Mouse (Mus musculus) liver, adult 2 months (tissue): Measurements from ENCODE around the gene Gm11492. TPM values are rescaled to one million over a fixed set of nuclear protein-coding genes. Genes with fewer than 3 reads are reported as not detected.

ENCODE experiments used
- DNase-seq: peaks from one replicate; pipeline ENCODE4 v3.0.0-alpha.2; 2011; ENCODE audit warnings: low read depth, low spot score; ENCODE audit errors: extremely low read depth
- H3K27ac ChIP-seq: fragments of 200-500 bp; replicated peaks from 2 replicates; pipeline ENCODE4 v1.5.1; 2012; ENCODE audit warnings: low read depth, mild to moderate bottlenecking, control low read depth, inconsistent platforms, low read length; ENCODE audit not compliant: insufficient read depth
- H3K27me3 ChIP-seq: fragments of 200-500 bp; 2 replicates; pipeline ENCODE4 v1.6.1; 2012; ENCODE audit warnings: mild to moderate bottlenecking, moderate library complexity, low read length, inconsistent platforms; ENCODE audit not compliant: control insufficient read depth, insufficient read depth
- H3K36me3 ChIP-seq: fragments of 200-500 bp; 2 replicates; pipeline ENCODE4 v1.6.1; 2012; ENCODE audit warnings: low read length, inconsistent platforms; ENCODE audit not compliant: control insufficient read depth, insufficient read depth
- H3K4me1 ChIP-seq: fragments of 200-500 bp; 2 replicates; pipeline ENCODE4 v1.6.1; 2011; ENCODE audit warnings: low read length; ENCODE audit not compliant: control insufficient read depth, insufficient read depth
- H3K4me3 ChIP-seq: fragments of 200-500 bp; 2 replicates; pipeline ENCODE4 v1.5.1; 2011; ENCODE audit warnings: low read depth, mild to moderate bottlenecking, control low read depth, low read length, moderate library complexity; ENCODE audit not compliant: insufficient read depth
- H3K79me2 ChIP-seq: fragments of 200-500 bp; 2 replicates; pipeline ENCODE4 v1.6.1; 2012; ENCODE audit warnings: inconsistent platforms, mild to moderate bottlenecking, low read length, moderate library complexity; ENCODE audit not compliant: control insufficient read depth, insufficient read depth
- H3K9ac ChIP-seq: fragments of 200-500 bp; 2 replicates; pipeline ENCODE4 v1.6.1; 2012; ENCODE audit warnings: low read depth, mild to moderate bottlenecking, control low read depth, inconsistent platforms, low read length
- CTCF ChIP-seq: fragments of 200-500 bp; IDR thresholded peaks from 2 replicates; pipeline ENCODE4 v1.5.1; 2011; ENCODE audit warnings: low read depth, low read length, control low read depth
- POLR2A ChIP-seq: fragments of 200-500 bp; IDR thresholded peaks from 2 replicates; pipeline ENCODE4 v1.6.1; 2011; ENCODE audit warnings: low read length, control low read depth; ENCODE audit not compliant: insufficient read depth; ENCODE audit errors: extremely low read depth
- WGBS: fragments of 180-500 bp; shearing (Covaris S2); methylation state at CpG from one replicate; pipeline ENCODE4 v1.1.7; 2018; 5-methylcytosine and 5-hydroxymethylcytosine counted together
- polyA plus RNA-seq: library from polyadenylated mRNA; depleted of rRNA; stranded (reverse); fragments of >200 nt; gene quantifications from 2 replicates; pipeline ENCODE4 v1.2.3, GENCODE M21; 2012
- total RNA-seq: library from RNA; depleted of rRNA; stranded (reverse); fragments of >200 nt; gene quantifications from 2 replicates; pipeline ENCODE4 v1.2.3, GENCODE M21; 2014

The Gm11492 gene
- total and polyA plus RNA-seq, 2 experiments = 0.04 TPM; not detected in 1

DNA sequence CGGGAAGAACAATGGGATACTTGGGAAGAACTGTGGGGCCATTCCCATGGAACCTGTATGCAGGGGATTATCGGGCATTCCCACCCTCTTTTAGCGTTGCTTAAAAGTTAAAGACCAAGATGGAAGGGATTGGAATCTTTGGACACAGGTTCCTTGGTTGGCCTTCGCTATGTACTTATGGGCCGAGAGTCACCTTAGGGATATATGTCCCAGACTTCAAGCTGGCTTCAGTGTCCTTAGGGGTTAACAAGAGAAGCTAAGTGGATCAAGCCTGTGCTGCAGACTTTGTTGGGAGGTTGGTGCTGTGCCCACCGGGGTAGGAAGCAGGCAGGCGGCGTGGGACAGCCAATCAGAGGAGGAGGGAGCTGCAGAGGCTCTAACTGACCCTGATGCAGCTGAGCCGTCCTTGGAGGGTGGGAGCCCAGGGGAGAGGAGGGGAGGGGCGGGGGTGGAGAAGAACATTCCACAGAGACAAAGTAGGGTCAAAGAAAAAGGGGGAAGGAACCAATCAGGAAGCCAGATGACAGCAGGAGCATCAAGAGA lies 14.2 kb downstream of the Gm11492 start:
- H3K36me3 ChIP-seq = no peaks in the 10 kb centered on the region
- no peak overlapping the region for H3K27ac ChIP-seq
- WGBS = 71% methylated on average over 10 of the region's 10 CpGs
- H3K9ac ChIP-seq = no peak overlapping the region
- H3K4me3 ChIP-seq = peak overlapping the region; percentile 11; the same call in 1 of the 2 replicates
- no peaks in the 10 kb centered on the region for H3K27me3 ChIP-seq
- H3K79me2 ChIP-seq = no peaks in the 10 kb centered on the region
- no peak for DNase-seq
- TF ChIP-seq POLR2A = no peak
- TF ChIP-seq CTCF = no peak
- peaks cover 4% of the 10 kb centered on the region; the same call in 1 of the 2 replicates for H3K4me1 ChIP-seq

GRCm38 (mm10) chr11:87581161-87581865 lies 14.9 kb downstream of the Gm11492 start:
- H3K79me2 ChIP-seq = no peaks in the 10 kb centered on the region
- peaks cover 6% of the 10 kb centered on the region; the same call in 1 of the 2 replicates for H3K4me1 ChIP-seq
- DNase-seq = no peak
- H3K4me3 ChIP-seq = no peak overlapping the region; the same call in 1 of the 2 replicates
- H3K27ac ChIP-seq = no peak overlapping the region; the same call in 1 of the 2 replicates
- no peaks in the 10 kb centered on the region for H3K36me3 ChIP-seq
- 85% methylated on average over 12 of the region's 12 CpGs for WGBS
- H3K27me3 ChIP-seq = no peaks in the 10 kb centered on the region
- H3K9ac ChIP-seq = no peak overlapping the region; the same call in 1 of the 2 replicates
- TF ChIP-seq CTCF (no peak), POLR2A (no peak)

DNA sequence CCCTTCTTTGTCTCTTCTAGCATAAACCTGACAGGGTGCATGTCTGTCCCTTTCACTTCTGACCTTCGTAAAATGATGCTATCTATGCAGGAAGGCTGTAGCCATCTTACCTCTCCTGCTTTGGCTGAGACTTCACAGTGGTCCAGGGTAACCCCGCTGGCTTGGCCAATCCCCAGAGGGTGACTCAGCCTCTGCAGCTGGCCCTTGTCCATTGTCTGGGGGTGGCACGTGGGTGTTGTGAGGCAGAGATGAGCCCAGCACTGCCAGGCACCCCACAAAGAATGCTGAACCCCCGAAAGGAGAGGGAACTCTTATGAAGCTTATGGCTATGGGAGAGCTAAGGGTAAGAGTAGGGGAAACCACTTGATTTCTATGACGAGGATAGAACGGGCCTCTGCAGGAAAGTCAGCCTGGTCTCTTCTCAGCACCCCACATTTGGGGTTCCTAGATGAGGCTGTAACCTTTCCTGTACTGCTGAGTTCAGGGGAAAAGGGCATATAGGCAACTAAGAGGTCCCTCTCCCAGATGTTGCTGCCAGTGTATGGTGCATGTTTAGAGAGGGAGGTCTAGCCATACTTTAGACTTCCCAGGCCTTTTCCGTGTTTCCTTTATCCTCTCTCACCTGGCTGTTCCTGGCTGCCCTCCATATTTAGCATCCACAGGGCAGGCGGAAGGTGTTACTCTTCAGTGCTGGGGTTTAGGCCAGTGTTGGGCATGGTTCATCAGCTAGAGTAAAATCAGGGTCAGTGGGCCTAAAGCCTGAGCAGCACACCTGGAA lies 15.7 kb downstream of the Gm11492 start:
- H3K27ac ChIP-seq = 0 out of 2 replicates have a peak overlapping the region, but pooled peaks have one; percentile 4
- WGBS = 81% methylated on average over 8 of the region's 8 CpGs
- H3K4me3 ChIP-seq = no peak overlapping the region
- H3K9ac ChIP-seq = no peak overlapping the region
- no peaks in the 10 kb centered on the region for H3K79me2 ChIP-seq
- no peaks in the 10 kb centered on the region for H3K36me3 ChIP-seq
- H3K4me1 ChIP-seq = peaks cover 10% of the 10 kb centered on the region
- no peak for DNase-seq
- TF ChIP-seq POLR2A (no peak), CTCF (no peak)
- H3K27me3 ChIP-seq = no peaks in the 10 kb centered on the region

DNA sequence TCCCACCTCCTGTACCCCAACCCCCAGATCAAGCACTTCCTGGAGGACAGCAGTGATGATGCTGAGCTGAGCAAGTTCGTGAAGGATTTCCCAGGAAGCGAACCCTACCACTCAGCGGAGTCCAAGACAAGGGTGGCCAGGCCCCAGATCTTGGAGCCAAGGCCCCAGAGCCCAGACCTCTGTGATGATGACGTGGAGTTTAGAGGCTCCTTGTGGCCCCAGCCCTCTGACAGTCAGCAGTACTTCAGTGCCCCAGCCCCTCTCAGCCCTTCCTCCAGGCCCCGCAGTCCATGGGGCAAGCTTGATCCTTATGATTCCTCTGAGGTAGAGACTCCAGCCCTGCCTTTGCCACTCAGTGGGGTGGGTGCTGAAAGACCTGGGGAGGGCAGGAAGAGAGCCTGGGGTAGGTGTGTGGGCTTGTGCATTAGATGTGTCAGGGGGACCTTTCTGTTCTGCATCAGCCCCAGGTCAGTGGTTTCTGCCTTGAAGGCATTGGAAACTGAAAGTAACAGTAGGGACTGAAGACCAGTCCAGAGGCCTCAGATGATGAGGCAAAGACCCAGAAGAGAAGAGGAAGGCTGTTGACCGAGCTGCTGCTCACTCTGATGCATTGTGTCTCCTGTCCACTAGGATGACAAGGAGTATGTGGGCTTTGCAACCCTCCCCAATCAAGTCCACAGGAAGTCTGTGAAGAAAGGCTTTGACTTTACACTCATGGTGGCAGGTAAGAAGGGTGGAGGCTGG lies 17.0 kb downstream of the Gm11492 start:
- no peaks in the 10 kb centered on the region for H3K79me2 ChIP-seq
- peak overlapping the region; percentile 43 for H3K27ac ChIP-seq
- no peaks in the 10 kb centered on the region for H3K27me3 ChIP-seq
- no peaks in the 10 kb centered on the region for H3K36me3 ChIP-seq
- no peak for DNase-seq
- no peak overlapping the region for H3K9ac ChIP-seq
- peaks cover 10% of the 10 kb centered on the region for H3K4me1 ChIP-seq
- 83% methylated on average over 6 of the region's 6 CpGs for WGBS
- no peak overlapping the region for H3K4me3 ChIP-seq
- no peak for TF ChIP-seq CTCF
- no peak for TF ChIP-seq POLR2A

- peak; percentile 29 for DNase-seq
- Histone ChIP-seq H3K27me3 (no peaks in the 10 kb centered on the region), H3K4me3 (no peak overlapping the region), H3K36me3 (no peaks in the 10 kb centered on the region), H3K9ac (no peak overlapping the region), H3K27ac (peak overlapping the region; percentile 43), H3K79me2 (no peaks in the 10 kb centered on the region), H3K4me1 (peaks cover 16% of the 10 kb centered on the region)
- TF ChIP-seq CTCF (no peak), POLR2A (no peak)
- 52% methylated on average over 10 of the region's 10 CpGs for WGBS
Observed at GRCm38 (mm10) chr11:87584711-87585505, 18.5 kb downstream of the Gm11492 start.
